Mouse (Mus musculus) liver, embryonic 14.5 days (tissue): ENCODE data around the gene Cmklr1. TPM values are rescaled to one million over a fixed set of nuclear protein-coding genes. Genes with fewer than 3 reads are reported as not detected.

Experiments used
- ATAC-seq: fragments of 200-750 bp; cut with Nextera tagmentation; 2 replicates; pipeline ENCODE4 v1.8.0; 2017; ENCODE audit warnings: moderate number of reproducible peaks, mild to moderate bottlenecking, moderate library complexity; ENCODE audit not compliant: insufficient read depth
- DNase-seq, 3 experiments: peaks; one replicate each; pipeline ENCODE4 v3.0.0-alpha.2; 2012 to 2013; ENCODE audit warnings: low read depth in 3 of 3, low spot score in 3 of 3
- H3K27ac ChIP-seq: fragments of 300-500 bp; sonication (generic); 2 replicates; pipeline ENCODE4 v1.5.1; 2014; ENCODE audit warnings: moderate library complexity, mild to moderate bottlenecking, control low read depth, inconsistent platforms
- H3K27me3 ChIP-seq: fragments of 300-500 bp; sonication (generic); 2 replicates; pipeline ENCODE4 v1.6.1; 2014; ENCODE audit warnings: mild to moderate bottlenecking, low read length, moderate library complexity; ENCODE audit not compliant: control insufficient read depth, insufficient read depth
- H3K36me3 ChIP-seq: fragments of 300-500 bp; sonication (generic); replicated peaks from 2 replicates; pipeline ENCODE4 v1.6.1; 2014; ENCODE audit warnings: low read depth; ENCODE audit not compliant: control insufficient read depth, insufficient read depth
- H3K4me1 ChIP-seq, 2 experiments: fragments of 200-500 bp in 1 of 2; fragments of 300-500 bp in 1 of 2; sonication (generic) in 1 of 2; replicated peaks; 2 replicates each; pipeline ENCODE4 v1.6.1; 2012 to 2014; ENCODE audit warnings: antibody characterized with exemption in 1 of 2, inconsistent platforms in 1 of 2, low read length in 1 of 2; ENCODE audit not compliant: control insufficient read depth in 2 of 2, insufficient read depth in 2 of 2
- H3K4me2 ChIP-seq: fragments of 300-500 bp; sonication (generic); 2 replicates; pipeline ENCODE4 v1.6.1; 2014; ENCODE audit warnings: low read depth, mild to moderate bottlenecking, control low read depth, moderate library complexity
- H3K4me3 ChIP-seq, 2 experiments: fragments of 200-500 bp in 1 of 2; fragments of 300-500 bp in 1 of 2; sonication (generic) in 1 of 2; 2 replicates each; pipeline ENCODE4 v1.5.1; 2012 to 2014; ENCODE audit warnings: low read depth in 2 of 2, low read length in 2 of 2, mild to moderate bottlenecking in 2 of 2, control low read depth in 1 of 2, inconsistent platforms in 1 of 2, moderate library complexity in 1 of 2; ENCODE audit not compliant: insufficient read depth in 1 of 2
- H3K9ac ChIP-seq: fragments of 300-500 bp; sonication (generic); replicated peaks from 2 replicates; pipeline ENCODE4 v1.6.1; 2014; ENCODE audit warnings: mild to moderate bottlenecking, control low read depth, moderate library complexity
- H3K9me3 ChIP-seq: fragments of 300-500 bp; sonication (generic); 2 replicates; pipeline ENCODE4 v1.6.1; 2016; ENCODE audit warnings: low read length, mixed read lengths; ENCODE audit not compliant: control insufficient read depth
- CTCF ChIP-seq: IDR thresholded peaks from 2 replicates; pipeline ENCODE4 v1.5.1; 2016; ENCODE audit warnings: antibody characterized with exemption, low read depth, control low read depth
- EP300 ChIP-seq: IDR thresholded peaks from 2 replicates; pipeline ENCODE4 v1.6.1; 2016; ENCODE audit warnings: antibody characterized with exemption, low read depth
- WGBS: fragments of 180-500 bp; shearing (Covaris S2); extraction: QIAGEN DNeasy Blood & Tissue Kit; methylation state at CpG from one replicate; pipeline ENCODE4 v1.1.7; 2014; ENCODE audit not compliant: insufficient replicate concordance; 5-methylcytosine and 5-hydroxymethylcytosine counted together
- polyA plus RNA-seq, 2 experiments: library from polyadenylated mRNA; depleted of rRNA in 1 of 2; stranded (reverse) in 1 of 2; unstranded in 1 of 2; fragments of >200 nt; fragmentation: Nextera tagmentation in 1 of 2; extraction: Ambion mirVana in 1 of 2; gene quantifications; 2 replicates each; pipeline versions ENCODE4 v1.2.1 to v1.2.3; 2012 to 2014

Gene Cmklr1
- polyA plus RNA-seq, 2 experiments: 1.4 to 1.5 TPM

DNA sequence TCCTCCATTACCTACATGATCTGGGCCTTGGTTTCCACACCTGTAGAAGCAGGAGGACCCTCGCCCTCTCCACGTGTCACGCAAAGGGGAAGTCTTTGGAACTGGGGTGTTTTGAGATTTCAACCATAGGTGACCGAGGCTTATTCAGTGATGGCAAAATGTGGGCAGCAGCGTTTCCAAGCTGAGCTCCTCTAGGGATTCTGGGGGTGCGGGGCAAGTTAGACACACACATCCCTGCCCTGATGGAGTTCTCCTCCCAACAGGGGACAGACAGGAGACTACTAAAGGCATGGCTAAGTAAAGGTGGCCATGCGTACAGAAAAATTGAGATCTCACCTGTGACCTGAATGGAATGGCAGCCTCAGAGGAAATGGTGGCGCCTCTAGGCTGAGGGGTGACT is 41.7 kb downstream of the Cmklr1 start:
- WGBS: 49% methylated on average over 8 of the region's 8 CpGs
- DNase-seq: no peak

DNA sequence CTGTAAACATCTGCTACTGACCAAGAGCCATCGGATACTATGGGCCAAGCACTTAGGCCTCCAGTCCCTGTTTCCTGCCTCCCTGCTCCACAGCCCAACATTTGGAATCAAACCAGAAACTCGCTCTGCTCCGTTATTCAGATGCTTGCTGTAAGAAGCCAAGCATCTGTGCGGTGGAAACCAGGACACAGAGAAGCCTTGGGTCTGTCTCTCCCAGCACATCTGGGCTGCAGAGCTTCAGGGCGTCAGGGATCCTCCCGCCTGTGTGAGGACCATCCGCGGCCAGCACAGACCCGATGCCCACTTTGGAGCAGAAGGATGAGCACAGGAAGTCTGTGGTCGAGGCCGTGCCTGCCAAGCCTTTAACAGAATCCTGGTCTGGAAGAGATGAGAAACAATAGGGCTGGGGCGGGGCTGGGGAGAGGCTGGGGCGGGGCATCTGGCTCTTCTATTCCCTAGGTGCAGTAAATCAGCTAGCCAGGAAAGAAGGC is 42.2 kb downstream of the Cmklr1 start:
- ATAC-seq (no peak), DNase-seq (no peak)
- Histone ChIP-seq H3K4me2 (no peak overlapping the region), H3K36me3 (no peaks in the 10 kb centered on the region), H3K27me3 (no peaks in the 10 kb centered on the region), H3K4me1 (no peaks in the 10 kb centered on the region), H3K4me3 (no peak overlapping the region), H3K9me3 (no peaks in the 10 kb centered on the region), H3K27ac (no peak overlapping the region), H3K9ac (no peak overlapping the region)
- TF ChIP-seq CTCF: no peak
- no peak for TF ChIP-seq EP300
- 14% methylated on average over 13 of the region's 13 CpGs for WGBS

More for the DNA sequence above, 41.7 kb downstream of the Cmklr1 start:
- Histone ChIP-seq H3K27me3 (no peaks in the 10 kb centered on the region), H3K36me3 (no peaks in the 10 kb centered on the region), H3K4me3 (no peak overlapping the region), H3K9ac (no peak overlapping the region), H3K27ac (no peak overlapping the region), H3K9me3 (no peaks in the 10 kb centered on the region), H3K4me2 (no peak overlapping the region), H3K4me1 (no peaks in the 10 kb centered on the region)
- ATAC-seq: no peak
- no peak for TF ChIP-seq CTCF
- TF ChIP-seq EP300: no peak

DNA sequence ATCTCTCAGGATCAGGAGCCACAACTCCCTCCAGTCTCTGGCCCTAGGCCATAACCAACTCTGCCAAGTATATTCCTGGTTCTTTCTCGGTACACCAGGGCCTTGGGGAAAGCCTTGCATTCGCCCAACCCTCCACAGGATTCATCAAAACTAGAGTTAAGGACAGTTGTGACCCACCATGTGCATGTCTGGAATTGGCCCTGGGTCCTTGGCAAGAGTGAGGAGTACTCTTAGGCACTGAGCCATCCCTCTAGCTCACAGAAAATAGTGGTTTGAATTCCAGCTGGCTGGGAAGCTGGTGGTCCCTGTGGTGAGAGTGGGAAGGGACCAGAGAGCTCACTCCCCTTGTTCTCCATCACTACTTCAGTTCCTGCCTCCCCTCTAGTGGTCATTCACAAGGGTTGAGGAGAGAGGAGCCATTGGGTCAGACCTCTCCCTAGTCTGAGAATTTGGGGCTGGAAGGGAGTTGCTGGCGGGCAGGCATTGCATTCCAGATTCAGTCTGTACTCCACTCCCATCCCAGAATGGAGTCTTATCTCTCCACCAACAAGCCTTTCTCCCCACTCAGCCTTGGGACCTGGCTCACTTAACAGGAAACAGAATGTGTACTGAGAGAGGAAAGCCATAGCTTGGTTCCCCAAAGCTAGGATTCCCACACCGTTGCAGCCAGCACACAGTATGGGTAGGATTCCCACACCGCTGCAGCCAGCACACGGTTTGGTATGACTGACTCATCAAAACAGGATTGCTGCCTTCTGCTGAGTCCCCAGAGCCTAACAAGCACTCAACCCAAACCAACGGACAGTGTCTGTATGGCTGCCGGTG is 43.1 kb downstream of the Cmklr1 start:
- H3K4me3 ChIP-seq: no peak overlapping the region
- H3K27ac ChIP-seq: no peak overlapping the region
- no peaks in the 10 kb centered on the region for H3K27me3 ChIP-seq
- H3K36me3 ChIP-seq: no peaks in the 10 kb centered on the region
- 40% methylated on average over 8 of the region's 8 CpGs for WGBS
- ATAC-seq (no peak), DNase-seq (no peak)
- TF ChIP-seq EP300: no peak
- no peak for TF ChIP-seq CTCF
- H3K9me3 ChIP-seq: no peaks in the 10 kb centered on the region
- H3K4me2 ChIP-seq: no peak overlapping the region
- H3K9ac ChIP-seq: no peak overlapping the region
- no peaks in the 10 kb centered on the region for H3K4me1 ChIP-seq

DNA sequence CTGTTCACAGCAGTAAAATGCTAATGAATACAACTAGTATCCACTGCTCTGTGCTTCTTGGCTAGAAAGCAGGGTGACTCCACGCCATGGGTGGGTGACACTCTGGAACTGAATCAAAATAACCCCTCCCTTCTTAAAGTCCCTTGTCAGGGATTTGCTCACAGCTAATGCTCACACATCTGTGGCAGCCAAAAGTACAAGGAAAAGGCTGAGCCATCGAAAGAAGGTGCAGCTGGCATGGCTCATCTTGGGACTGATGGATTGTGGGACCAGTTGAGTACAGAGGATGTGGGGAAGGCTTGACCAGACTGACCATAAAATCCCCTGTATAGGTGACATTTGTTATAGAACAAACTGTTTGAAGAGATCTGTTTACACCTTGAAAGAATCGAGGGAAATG is 44.1 kb downstream of the Cmklr1 start:
- no peak for ATAC-seq
- Histone ChIP-seq H3K4me3 (no peak overlapping the region), H3K9ac (no peak overlapping the region), H3K27ac (no peak overlapping the region), H3K27me3 (no peaks in the 10 kb centered on the region), H3K9me3 (no peaks in the 10 kb centered on the region), H3K4me2 (no peak overlapping the region), H3K4me1 (no peaks in the 10 kb centered on the region), H3K36me3 (no peaks in the 10 kb centered on the region)
- 51% methylated on average over 3 of the region's 3 CpGs for WGBS
- no peak for DNase-seq
- TF ChIP-seq CTCF: no peak
- TF ChIP-seq EP300: no peak

DNA sequence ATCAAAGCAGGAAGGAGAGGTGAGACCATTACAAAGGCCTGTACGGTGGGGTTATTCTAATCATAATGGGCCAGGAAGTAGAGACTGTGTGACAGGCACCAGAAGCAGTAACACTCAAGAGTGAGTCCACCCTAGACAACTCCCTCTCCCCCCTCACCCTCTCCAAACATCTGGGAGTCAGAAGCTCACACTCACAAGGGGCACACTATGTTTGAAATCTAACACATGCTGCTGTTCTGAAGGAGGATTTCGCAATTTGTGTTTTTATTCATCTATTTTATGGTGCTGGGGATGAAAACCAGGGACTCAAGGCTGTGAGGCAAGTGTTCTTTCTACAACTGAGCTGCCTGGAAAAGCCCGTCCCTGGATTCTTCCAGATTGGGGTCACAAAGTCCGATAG is 45.5 kb downstream of the Cmklr1 start:
- ATAC-seq (no peak), DNase-seq (no peak)
- H3K36me3 ChIP-seq: no peaks in the 10 kb centered on the region
- H3K27me3 ChIP-seq: no peaks in the 10 kb centered on the region
- H3K9me3 ChIP-seq: no peaks in the 10 kb centered on the region
- no peak overlapping the region for H3K9ac ChIP-seq
- 53% methylated on average over 4 of the region's 4 CpGs for WGBS
- no peak overlapping the region for H3K4me3 ChIP-seq
- H3K4me2 ChIP-seq: no peak overlapping the region
- no peak for TF ChIP-seq CTCF
- TF ChIP-seq EP300: no peak
- H3K4me1 ChIP-seq: no peaks in the 10 kb centered on the region
- H3K27ac ChIP-seq: no peak overlapping the region
